Mouse (Mus musculus): ENCODE measurements around the gene Mios. TPM values are rescaled to one million over a fixed set of nuclear protein-coding genes. Genes with fewer than 3 reads are reported as not detected.

Mios gene
- polyA plus RNA-seq, 2 experiments = 5.1 to 13.4 TPM

GRCm38 (mm10) chr6:8175346-8175745 lies 33.7 kb upstream of the Mios start:
- H3K4me1 ChIP-seq (replicated peaks; ENCODE audit: control insufficient read depth in 2 of 2, insufficient read depth in 2 of 2, low read length in 1 of 2) = no peaks in the 10 kb centered on the region
- TF ChIP-seq CTCF (IDR thresholded peaks at IDR 0.05; ENCODE audit: low read depth) (no peak), EP300 (IDR thresholded peaks at IDR 0.05; ENCODE audit: low read depth) (no peak)
- H3K36me3 ChIP-seq (replicated peaks; ENCODE audit: control insufficient read depth, insufficient read depth, low read depth) = no peaks in the 10 kb centered on the region
- H3K27me3 ChIP-seq (ENCODE audit: control insufficient read depth, insufficient read depth, low read length) = no peaks in the 10 kb centered on the region
- no peak for DNase-seq (ENCODE audit: low read depth in 3 of 3, low spot score in 3 of 3)
- H3K9ac ChIP-seq (replicated peaks) = no peak overlapping the region
- H3K4me3 ChIP-seq (ENCODE audit: insufficient read depth in 1 of 2, low read depth in 2 of 2, low read length in 2 of 2) = no peak overlapping the region
- no peaks in the 10 kb centered on the region for H3K9me3 ChIP-seq (ENCODE audit: control insufficient read depth, low read length)
- 72% methylated on average over 7 of the region's 7 CpGs for WGBS (ENCODE audit: insufficient replicate concordance)
- H3K4me2 ChIP-seq (ENCODE audit: low read depth) = no peak overlapping the region
- no peak for ATAC-seq (ENCODE audit: insufficient read depth)
- no peak overlapping the region for H3K27ac ChIP-seq

GRCm38 (mm10) chr6:8176116-8176515 lies 32.9 kb upstream of the Mios start:
- Histone ChIP-seq H3K9me3 (ENCODE audit: control insufficient read depth, low read length) (no peaks in the 10 kb centered on the region), H3K27ac (no peak overlapping the region), H3K4me2 (ENCODE audit: low read depth) (no peak overlapping the region), H3K9ac (replicated peaks) (no peak overlapping the region), H3K27me3 (ENCODE audit: control insufficient read depth, insufficient read depth, low read length) (no peaks in the 10 kb centered on the region), H3K4me1 (replicated peaks; ENCODE audit: control insufficient read depth in 2 of 2, insufficient read depth in 2 of 2, low read length in 1 of 2) (no peaks in the 10 kb centered on the region), H3K36me3 (replicated peaks; ENCODE audit: control insufficient read depth, insufficient read depth, low read depth) (no peaks in the 10 kb centered on the region), H3K4me3 (ENCODE audit: insufficient read depth in 1 of 2, low read depth in 2 of 2, low read length in 2 of 2) (no peak overlapping the region)
- ATAC-seq (ENCODE audit: insufficient read depth) (no peak), DNase-seq (ENCODE audit: low read depth in 3 of 3, low spot score in 3 of 3) (no peak)
- 54% methylated on average over 2 of the region's 2 CpGs for WGBS (ENCODE audit: insufficient replicate concordance)
- no peak for TF ChIP-seq EP300 (IDR thresholded peaks at IDR 0.05; ENCODE audit: low read depth)
- TF ChIP-seq CTCF (IDR thresholded peaks at IDR 0.05; ENCODE audit: low read depth) = no peak

GRCm38 (mm10) chr6:8178397-8178941 lies 30.6 kb upstream of the Mios start:
- Histone ChIP-seq H3K4me1 (replicated peaks; ENCODE audit: control insufficient read depth in 2 of 2, insufficient read depth in 2 of 2, low read length in 1 of 2) (no peaks in the 10 kb centered on the region), H3K36me3 (replicated peaks; ENCODE audit: control insufficient read depth, insufficient read depth, low read depth) (no peaks in the 10 kb centered on the region), H3K27me3 (ENCODE audit: control insufficient read depth, insufficient read depth, low read length) (no peaks in the 10 kb centered on the region), H3K4me3 (ENCODE audit: insufficient read depth in 1 of 2, low read depth in 2 of 2, low read length in 2 of 2) (no peak overlapping the region), H3K9me3 (ENCODE audit: control insufficient read depth, low read length) (no peaks in the 10 kb centered on the region), H3K27ac (no peak overlapping the region), H3K9ac (replicated peaks) (no peak overlapping the region), H3K4me2 (ENCODE audit: low read depth) (no peak overlapping the region)
- TF ChIP-seq CTCF (IDR thresholded peaks at IDR 0.05; ENCODE audit: low read depth) (no peak), EP300 (IDR thresholded peaks at IDR 0.05; ENCODE audit: low read depth) (no peak)
- DNase-seq (ENCODE audit: low read depth in 3 of 3, low spot score in 3 of 3) (no peak), ATAC-seq (ENCODE audit: insufficient read depth) (no peak)
- 41% methylated on average over 10 of the region's 10 CpGs for WGBS (ENCODE audit: insufficient replicate concordance)

GRCm38 (mm10) chr6:8188599-8189233 lies 20.3 kb upstream of the Mios start:
- ATAC-seq (ENCODE audit: insufficient read depth) (no peak), DNase-seq (ENCODE audit: low read depth in 3 of 3, low spot score in 3 of 3) (no peak)
- Histone ChIP-seq H3K9me3 (ENCODE audit: control insufficient read depth, low read length) (no peaks in the 10 kb centered on the region), H3K36me3 (replicated peaks; ENCODE audit: control insufficient read depth, insufficient read depth, low read depth) (no peaks in the 10 kb centered on the region), H3K9ac (replicated peaks) (no peak overlapping the region), H3K27me3 (ENCODE audit: control insufficient read depth, insufficient read depth, low read length) (no peaks in the 10 kb centered on the region), H3K27ac (no peak overlapping the region), H3K4me2 (ENCODE audit: low read depth) (no peak overlapping the region), H3K4me3 (ENCODE audit: insufficient read depth in 1 of 2, low read depth in 2 of 2, low read length in 2 of 2) (no peak overlapping the region), H3K4me1 (replicated peaks; ENCODE audit: control insufficient read depth in 2 of 2, insufficient read depth in 2 of 2, low read length in 1 of 2) (no peaks in the 10 kb centered on the region)
- 62% methylated on average over 3 of the region's 3 CpGs for WGBS (ENCODE audit: insufficient replicate concordance)
- TF ChIP-seq CTCF (IDR thresholded peaks at IDR 0.05; ENCODE audit: low read depth) (no peak), EP300 (IDR thresholded peaks at IDR 0.05; ENCODE audit: low read depth) (no peak)

GRCm38 (mm10) chr6:8189917-8190316 lies 19.1 kb upstream of the Mios start:
- H3K4me1 ChIP-seq (replicated peaks; ENCODE audit: control insufficient read depth in 2 of 2, insufficient read depth in 2 of 2, low read length in 1 of 2) = no peaks in the 10 kb centered on the region
- no peak overlapping the region for H3K4me3 ChIP-seq (ENCODE audit: insufficient read depth in 1 of 2, low read depth in 2 of 2, low read length in 2 of 2)
- no peak for TF ChIP-seq CTCF (IDR thresholded peaks at IDR 0.05; ENCODE audit: low read depth)
- no peak for TF ChIP-seq EP300 (IDR thresholded peaks at IDR 0.05; ENCODE audit: low read depth)

More at GRCm38 (mm10) chr6:8189917-8190316, 19.1 kb upstream of the Mios start:
- no peak for DNase-seq (ENCODE audit: low read depth in 3 of 3, low spot score in 3 of 3)
- H3K9me3 ChIP-seq (ENCODE audit: control insufficient read depth, low read length) = no peaks in the 10 kb centered on the region
- no peak overlapping the region for H3K27ac ChIP-seq
- WGBS (ENCODE audit: insufficient replicate concordance) = 46% methylated on average over 3 of the region's 3 CpGs
- no peak overlapping the region for H3K9ac ChIP-seq (replicated peaks)
- H3K36me3 ChIP-seq (replicated peaks; ENCODE audit: control insufficient read depth, insufficient read depth, low read depth) = no peaks in the 10 kb centered on the region
- H3K4me2 ChIP-seq (ENCODE audit: low read depth) = no peak overlapping the region
- ATAC-seq (ENCODE audit: insufficient read depth) = no peak
- no peaks in the 10 kb centered on the region for H3K27me3 ChIP-seq (ENCODE audit: control insufficient read depth, insufficient read depth, low read length)
